Mouse (Mus musculus): ENCODE measurements at regions not wholly inside any gene's neighbourhood (a gene's known extent, or its start where the extent isn't known, plus 50 kb on each side); places are given as distances from the start of the nearest gene placed in this dataset.

- Histone ChIP-seq H3K4me1 (replicated peaks) (no peaks in the 10 kb centered on the region), H3K9ac (no peak overlapping the region), H3K4me3 (replicated peaks) (no peak overlapping the region), H3K27me3 (no peaks in the 10 kb centered on the region), H3K27ac (replicated peaks) (no peak overlapping the region), H3K36me3 (replicated peaks) (no peaks in the 10 kb centered on the region), H3K9me3 (replicated peaks) (no peaks in the 10 kb centered on the region), H3K4me2 (no peak overlapping the region)
- 52% methylated on average over 7 of the region's 7 CpGs for WGBS (ENCODE audit: insufficient replicate concordance)
- no peak for ATAC-seq (ENCODE audit: insufficient read depth)
These were observed 292.8 kb upstream of the Igfbp3 start for GRCm38 (mm10) chr11:7506421-7506945.

- Histone ChIP-seq H3K36me3 (replicated peaks) (no peaks in the 10 kb centered on the region), H3K9ac (no peak overlapping the region), H3K27ac (replicated peaks) (no peak overlapping the region), H3K9me3 (replicated peaks) (no peaks in the 10 kb centered on the region), H3K4me2 (no peak overlapping the region), H3K27me3 (no peaks in the 10 kb centered on the region), H3K4me1 (replicated peaks) (no peaks in the 10 kb centered on the region), H3K4me3 (replicated peaks) (no peak overlapping the region)
- 62% methylated on average over 10 of the region's 10 CpGs for WGBS (ENCODE audit: insufficient replicate concordance)
- no peak for ATAC-seq (ENCODE audit: insufficient read depth)
These were observed 291.1 kb upstream of the Igfbp3 start for GRCm38 (mm10) chr11:7504651-7505321.

GRCm38 (mm10) chr11:7502679-7503078 is 289.0 kb upstream of the Igfbp3 start:
- Histone ChIP-seq H3K9ac (no peak overlapping the region), H3K27me3 (no peaks in the 10 kb centered on the region), H3K4me3 (replicated peaks) (no peak overlapping the region), H3K9me3 (replicated peaks) (no peaks in the 10 kb centered on the region), H3K4me1 (replicated peaks) (no peaks in the 10 kb centered on the region), H3K27ac (replicated peaks) (no peak overlapping the region), H3K36me3 (replicated peaks) (no peaks in the 10 kb centered on the region), H3K4me2 (no peak overlapping the region)
- no peak for ATAC-seq (ENCODE audit: insufficient read depth)
- 56% methylated on average over 2 of the region's 2 CpGs for WGBS (ENCODE audit: insufficient replicate concordance)

- Histone ChIP-seq H3K4me1 (replicated peaks) (no peaks in the 10 kb centered on the region), H3K9me3 (replicated peaks) (no peaks in the 10 kb centered on the region), H3K36me3 (replicated peaks) (no peaks in the 10 kb centered on the region), H3K4me2 (no peak overlapping the region), H3K27ac (replicated peaks) (no peak overlapping the region), H3K27me3 (no peaks in the 10 kb centered on the region), H3K4me3 (replicated peaks) (no peak overlapping the region), H3K9ac (no peak overlapping the region)
- no peak for ATAC-seq (ENCODE audit: insufficient read depth)
- WGBS (ENCODE audit: insufficient replicate concordance): 60% methylated on average over 2 of the region's 2 CpGs
These were observed 288.3 kb upstream of the Igfbp3 start for GRCm38 (mm10) chr11:7502045-7502444.

GRCm38 (mm10) chr11:7497803-7498202 is 284.1 kb upstream of the Igfbp3 start:
- Histone ChIP-seq H3K9ac (no peak overlapping the region), H3K27ac (replicated peaks) (no peak overlapping the region), H3K4me1 (replicated peaks) (no peaks in the 10 kb centered on the region), H3K4me3 (replicated peaks) (no peak overlapping the region), H3K4me2 (no peak overlapping the region), H3K27me3 (no peaks in the 10 kb centered on the region), H3K36me3 (replicated peaks) (no peaks in the 10 kb centered on the region), H3K9me3 (replicated peaks) (no peaks in the 10 kb centered on the region)
- ATAC-seq (ENCODE audit: insufficient read depth): no peak
- 22% methylated on average over 6 of the region's 6 CpGs for WGBS (ENCODE audit: insufficient replicate concordance)

- Histone ChIP-seq H3K27ac (replicated peaks) (no peak overlapping the region), H3K4me3 (replicated peaks) (no peak overlapping the region), H3K4me2 (no peak overlapping the region), H3K36me3 (replicated peaks) (no peaks in the 10 kb centered on the region), H3K27me3 (no peaks in the 10 kb centered on the region), H3K4me1 (replicated peaks) (no peaks in the 10 kb centered on the region), H3K9ac (no peak overlapping the region), H3K9me3 (replicated peaks) (no peaks in the 10 kb centered on the region)
- ATAC-seq (ENCODE audit: insufficient read depth): no peak
- WGBS (ENCODE audit: insufficient replicate concordance): 66% methylated on average over 7 of the region's 7 CpGs
These were observed 260.3 kb upstream of the Igfbp3 start for GRCm38 (mm10) chr11:7473832-7474545.

- WGBS (ENCODE audit: insufficient replicate concordance): 58% methylated on average over 1 of the region's 1 CpGs
- no peaks in the 10 kb centered on the region for H3K27me3 ChIP-seq
- no peak overlapping the region for H3K9ac ChIP-seq
- ATAC-seq (ENCODE audit: insufficient read depth): no peak
- no peak overlapping the region for H3K27ac ChIP-seq (replicated peaks)
- H3K9me3 ChIP-seq (replicated peaks): no peaks in the 10 kb centered on the region
- H3K4me1 ChIP-seq (replicated peaks): no peaks in the 10 kb centered on the region
- no peaks in the 10 kb centered on the region for H3K36me3 ChIP-seq (replicated peaks)
- no peak overlapping the region for H3K4me3 ChIP-seq (replicated peaks)
- no peak overlapping the region for H3K4me2 ChIP-seq
These were observed 251.8 kb upstream of the Igfbp3 start for GRCm38 (mm10) chr11:7465522-7465921.

- Histone ChIP-seq H3K9ac (no peak overlapping the region), H3K36me3 (replicated peaks) (no peaks in the 10 kb centered on the region), H3K4me1 (replicated peaks) (no peaks in the 10 kb centered on the region), H3K4me3 (replicated peaks) (no peak overlapping the region), H3K27ac (replicated peaks) (no peak overlapping the region), H3K4me2 (no peak overlapping the region), H3K9me3 (replicated peaks) (no peaks in the 10 kb centered on the region), H3K27me3 (no peaks in the 10 kb centered on the region)
- WGBS (ENCODE audit: insufficient replicate concordance): 48% methylated on average over 6 of the region's 6 CpGs
- no peak for ATAC-seq (ENCODE audit: insufficient read depth)
These were observed 248.4 kb upstream of the Igfbp3 start for GRCm38 (mm10) chr11:7461956-7462771.

GRCm38 (mm10) chr11:7451756-7452155 is 238.0 kb upstream of the Igfbp3 start:
- ATAC-seq (ENCODE audit: insufficient read depth): no peak
- Histone ChIP-seq H3K4me1 (replicated peaks) (no peaks in the 10 kb centered on the region), H3K27me3 (no peaks in the 10 kb centered on the region), H3K4me2 (no peak overlapping the region), H3K36me3 (replicated peaks) (no peaks in the 10 kb centered on the region), H3K4me3 (replicated peaks) (no peak overlapping the region), H3K9ac (no peak overlapping the region), H3K9me3 (replicated peaks) (no peaks in the 10 kb centered on the region), H3K27ac (replicated peaks) (no peak overlapping the region)
- 50% methylated on average over 4 of the region's 4 CpGs for WGBS (ENCODE audit: insufficient replicate concordance)

GRCm38 (mm10) chr11:7444494-7444893 is 230.8 kb upstream of the Igfbp3 start:
- Histone ChIP-seq H3K4me1 (replicated peaks) (no peaks in the 10 kb centered on the region), H3K9me3 (replicated peaks) (no peaks in the 10 kb centered on the region), H3K36me3 (replicated peaks) (no peaks in the 10 kb centered on the region), H3K9ac (no peak overlapping the region), H3K27ac (replicated peaks) (no peak overlapping the region), H3K4me2 (no peak overlapping the region), H3K4me3 (replicated peaks) (no peak overlapping the region), H3K27me3 (no peaks in the 10 kb centered on the region)
- no peak for ATAC-seq (ENCODE audit: insufficient read depth)
- WGBS (ENCODE audit: insufficient replicate concordance): 75% methylated on average over 8 of the region's 8 CpGs

GRCm38 (mm10) chr11:7439276-7439675 is 225.6 kb upstream of the Igfbp3 start:
- no peaks in the 10 kb centered on the region for H3K9me3 ChIP-seq (replicated peaks)
- H3K9ac ChIP-seq: no peak overlapping the region
- no peaks in the 10 kb centered on the region for H3K27me3 ChIP-seq
- H3K27ac ChIP-seq (replicated peaks): no peak overlapping the region
- H3K36me3 ChIP-seq (replicated peaks): no peaks in the 10 kb centered on the region
- no peaks in the 10 kb centered on the region for H3K4me1 ChIP-seq (replicated peaks)
- no peak for ATAC-seq (ENCODE audit: insufficient read depth)
- H3K4me2 ChIP-seq: no peak overlapping the region
- H3K4me3 ChIP-seq (replicated peaks): no peak overlapping the region
- 59% methylated on average over 3 of the region's 3 CpGs for WGBS (ENCODE audit: insufficient replicate concordance)

All from liver, embryonic 15.5 days (tissue).